Mouse (Mus musculus) mammary gland, adult 2 months (tissue): Measurements from ENCODE around the gene Ulk4. TPM values are rescaled to one million over a fixed set of nuclear protein-coding genes. Genes with fewer than 3 reads are reported as not detected.

ENCODE experiments used
- polyA plus RNA-seq: library from polyadenylated mRNA; depleted of rRNA; stranded (reverse); fragments of >200 nt; gene quantifications from 2 replicates; pipeline ENCODE4 v1.2.3, GENCODE M21; 2012; ENCODE audit warnings: low replicate concordance; rRNA removed

Ulk4 gene
- polyA plus RNA-seq: 2.2 TPM in 2 replicates

GRCm38 (mm10) chr9:121277118-121278060, at the start of gene Ulk4:
Gene Ulk4 (minus strand): TSS chr9:121277197.

DNA sequence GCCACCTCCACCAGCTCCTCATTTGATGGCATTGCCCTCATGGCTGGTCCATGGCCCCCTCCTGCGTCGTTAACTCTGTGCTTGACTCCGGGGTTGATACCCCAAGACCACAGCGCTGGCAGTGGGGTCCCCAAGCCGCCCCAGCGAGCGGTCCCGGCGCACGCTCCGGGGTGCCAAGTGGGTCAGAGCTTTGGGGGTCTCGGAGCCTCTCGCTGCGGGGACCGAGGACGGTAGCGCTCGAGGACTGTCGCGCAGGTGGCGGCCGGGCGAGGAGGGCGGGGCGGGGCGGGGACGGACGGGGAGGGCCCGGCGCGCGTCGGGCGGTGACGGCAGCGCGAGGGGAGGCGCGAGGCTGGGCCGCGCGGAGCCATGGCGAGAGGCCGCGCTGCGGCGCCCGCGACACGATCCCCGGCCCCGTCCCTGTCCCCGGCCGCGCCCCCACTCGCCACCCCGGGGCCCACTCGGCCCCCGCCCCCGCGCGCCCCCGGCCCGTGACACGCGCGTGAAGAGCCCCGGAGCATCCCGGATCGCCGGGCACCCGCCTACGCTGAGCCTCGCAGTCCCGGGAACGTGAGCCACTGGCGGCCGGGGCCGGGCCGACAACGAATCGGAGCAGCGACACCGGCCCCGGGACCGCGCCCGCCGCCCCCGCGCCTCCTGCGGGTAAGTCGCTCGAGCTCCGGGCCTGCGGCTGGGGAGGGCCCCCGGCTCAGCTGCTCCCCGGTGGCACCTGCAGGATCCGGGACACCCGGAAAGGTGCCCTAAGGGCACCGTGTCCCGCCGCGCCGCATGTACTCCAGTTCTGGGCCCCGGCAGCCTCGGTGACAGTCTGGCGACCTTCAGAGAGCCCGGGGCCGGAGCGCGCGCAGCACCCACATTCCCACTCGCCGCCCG, 20.4 kb upstream of the Ulk4 start, which contains the start of gene Trak1:
TSS of gene Trak1 (plus strand) at position 332 of the 894 bp plus-strand sequence.

GRCm38 (mm10) chr9:120929081-120929480, 347.9 kb downstream of the Ulk4 start, which contains the start of gene Ctnnb1:
Gene Ctnnb1 (plus strand): TSS chr9:120929216.

Other genes starting within 250 kb of the Ulk4 start
- gene Trak1, start 20.3 kb upstream of the Ulk4 start, polyA plus RNA-seq: 94.5 and 119 TPM in 2 replicates
- 10.4 and 16.9 TPM in 2 replicates for gene Cck, start 218.5 kb upstream of the Ulk4 start, polyA plus RNA-seq